Mouse (Mus musculus) embryo, embryonic 9.5 days (tissue): ENCODE measurements around the gene Ppfia2.
A peak's percentile ranks its signal among the peaks of the same experiment; 100 is the strongest.

Source experiments
- DNase-seq: peaks from one replicate; pipeline ENCODE4 v3.0.0-alpha.2; 2017; ENCODE audit errors: extremely low spot score

Gene Ppfia2

GRCm38 (mm10) chr10:106469855-106470532, at the start of gene Ppfia2:
Gene Ppfia2 (plus strand): TSS chr10:106470339.
- DNase-seq = peak; percentile 45

DNA sequence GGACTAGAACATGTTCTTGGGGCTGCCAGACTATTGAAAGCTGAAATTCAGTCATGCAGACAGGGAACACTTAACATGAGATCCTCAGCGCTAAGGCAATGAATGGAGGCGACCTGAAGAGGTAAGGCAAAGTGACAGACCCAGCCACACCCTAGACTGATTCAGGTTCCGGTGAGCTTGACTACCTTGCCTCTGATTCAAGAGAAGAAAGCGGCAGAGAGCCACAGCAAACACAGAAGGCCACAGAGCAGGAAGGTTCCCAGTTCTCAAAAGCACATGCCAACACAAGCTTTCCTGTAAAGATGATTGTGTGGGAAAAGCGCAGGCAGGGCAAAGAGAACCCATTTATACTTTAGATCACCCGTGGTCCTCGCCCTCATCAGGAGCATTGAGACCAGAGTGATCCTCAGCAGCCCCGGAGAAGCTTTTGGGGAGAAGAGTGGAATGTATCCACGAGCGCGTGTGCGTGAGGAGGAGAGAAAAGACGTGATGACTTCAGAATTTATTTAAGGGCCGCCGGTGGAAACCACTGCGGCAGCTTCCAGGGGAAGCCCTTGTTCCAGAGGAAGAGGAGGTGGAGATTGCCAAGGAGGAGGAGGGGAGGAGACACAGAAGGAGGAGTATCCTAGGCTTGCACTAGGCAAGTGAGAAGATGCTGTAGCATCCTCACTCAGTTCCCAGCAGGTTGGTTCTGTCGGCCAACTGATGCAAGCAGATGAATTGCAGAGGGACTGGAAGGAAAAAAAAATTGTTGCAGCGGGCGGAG, 1.0 kb upstream of the Ppfia2 start:
- DNase-seq = peak; percentile 20

DNA sequence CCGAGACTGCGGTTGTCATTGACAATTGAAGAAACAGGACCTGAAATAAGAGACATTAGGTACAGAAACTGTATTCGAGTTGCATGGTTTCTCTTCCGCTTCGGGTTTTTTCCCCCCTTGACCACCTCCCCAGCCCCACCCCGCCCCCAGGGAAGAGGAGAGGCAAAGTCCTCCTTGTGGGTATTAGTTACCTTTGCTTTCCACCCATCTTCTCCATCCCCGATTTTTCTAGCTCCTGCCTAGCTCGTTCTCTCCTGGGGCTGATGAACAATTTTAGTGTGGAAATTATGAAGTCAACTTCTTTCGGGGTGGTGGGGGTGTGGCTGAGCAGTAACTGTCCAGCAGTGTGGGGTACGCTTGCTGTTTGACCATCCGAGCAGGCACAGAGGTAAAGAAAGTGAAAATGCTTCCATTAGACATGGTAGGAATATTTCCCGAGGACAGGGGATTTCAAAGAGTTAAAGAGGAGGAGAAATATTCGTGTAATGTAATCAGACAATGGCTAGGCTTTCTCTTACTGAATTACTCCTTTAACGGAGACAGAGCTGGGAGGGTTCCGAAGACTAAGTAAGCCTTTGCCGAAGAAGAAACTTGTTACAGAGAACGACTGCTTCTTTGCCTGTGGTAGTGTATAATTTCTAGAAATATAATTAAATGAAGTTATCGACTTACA, 530 bp downstream of the Ppfia2 start:
- no peak for DNase-seq

DNA sequence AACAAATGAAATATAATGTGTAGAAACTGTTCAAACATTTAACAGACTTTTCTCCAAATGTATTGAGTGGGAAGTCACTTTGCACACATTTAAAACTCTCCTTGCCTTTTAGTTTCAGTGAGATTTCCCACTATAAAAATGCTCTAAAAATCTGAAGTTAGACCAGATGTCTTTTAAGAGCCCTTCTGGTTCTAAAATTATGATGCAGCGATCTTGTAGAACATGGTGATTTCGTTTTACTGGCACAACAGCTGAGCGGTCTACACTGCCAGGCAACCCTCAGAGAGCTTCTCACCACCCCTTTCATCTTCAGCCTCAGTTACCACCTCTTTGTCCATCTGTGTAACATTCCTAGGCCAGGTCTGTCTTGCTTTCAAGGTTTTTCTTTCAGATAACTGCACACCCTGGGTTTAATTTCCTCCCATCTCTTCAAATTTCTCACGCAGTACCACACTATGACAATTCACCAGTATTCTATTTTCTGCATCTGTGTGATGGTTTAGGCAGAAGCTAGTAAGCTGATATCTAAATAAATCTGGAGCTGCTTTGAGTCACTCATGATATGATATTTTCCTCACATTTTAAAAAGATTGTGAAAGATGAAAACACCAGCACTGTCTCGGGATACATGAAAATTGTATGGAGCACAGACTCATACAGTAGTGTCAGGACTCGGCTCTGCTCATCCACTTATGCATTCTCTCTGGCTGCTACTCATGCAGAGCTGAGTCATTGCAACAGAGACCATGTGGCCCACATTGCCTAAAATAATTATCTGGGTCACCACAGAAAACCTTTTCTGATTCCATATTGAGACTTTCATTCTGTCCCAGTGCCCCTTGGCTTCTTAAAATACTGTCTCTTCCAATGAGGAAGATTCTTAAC, 39.4 kb downstream of the Ppfia2 start:
- no peak for DNase-seq

GRCm38 (mm10) chr10:106566036-106566435, 95.9 kb downstream of the Ppfia2 start:
- DNase-seq = no peak

- DNase-seq = no peak
These were observed 114.9 kb downstream of the Ppfia2 start for GRCm38 (mm10) chr10:106585026-106585425.

GRCm38 (mm10) chr10:106585476-106586080, 115.4 kb downstream of the Ppfia2 start:
- DNase-seq = peak; percentile 49

GRCm38 (mm10) chr10:106587817-106588216, 117.7 kb downstream of the Ppfia2 start:
- DNase-seq = no peak

DNA sequence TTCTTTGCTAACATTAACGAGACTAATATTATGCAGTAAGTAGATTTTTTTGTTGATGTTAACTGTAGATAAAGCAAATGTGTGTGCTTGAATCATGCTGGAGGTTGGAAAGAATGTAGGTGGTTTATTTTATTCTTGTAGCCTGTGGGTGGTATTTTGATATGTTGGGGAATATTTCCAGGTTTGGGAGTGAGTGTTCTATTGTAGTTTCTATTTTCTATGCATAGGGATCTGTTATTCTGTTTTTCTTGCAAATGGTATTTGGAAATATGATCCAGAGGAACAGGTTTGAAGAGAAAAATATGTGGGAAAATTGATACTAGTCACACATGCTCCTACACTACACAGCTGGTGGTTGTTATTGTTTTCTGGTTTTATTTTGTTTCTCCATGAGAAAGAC, 120.8 kb downstream of the Ppfia2 start:
- no peak for DNase-seq

GRCm38 (mm10) chr10:106596976-106597375, 126.8 kb downstream of the Ppfia2 start:
- DNase-seq = no peak

- DNase-seq = no peak
These were observed 133.3 kb downstream of the Ppfia2 start for GRCm38 (mm10) chr10:106603319-106603898.

- peak; percentile 65 for DNase-seq
These were observed 139.2 kb downstream of the Ppfia2 start for GRCm38 (mm10) chr10:106609177-106609981.

DNA sequence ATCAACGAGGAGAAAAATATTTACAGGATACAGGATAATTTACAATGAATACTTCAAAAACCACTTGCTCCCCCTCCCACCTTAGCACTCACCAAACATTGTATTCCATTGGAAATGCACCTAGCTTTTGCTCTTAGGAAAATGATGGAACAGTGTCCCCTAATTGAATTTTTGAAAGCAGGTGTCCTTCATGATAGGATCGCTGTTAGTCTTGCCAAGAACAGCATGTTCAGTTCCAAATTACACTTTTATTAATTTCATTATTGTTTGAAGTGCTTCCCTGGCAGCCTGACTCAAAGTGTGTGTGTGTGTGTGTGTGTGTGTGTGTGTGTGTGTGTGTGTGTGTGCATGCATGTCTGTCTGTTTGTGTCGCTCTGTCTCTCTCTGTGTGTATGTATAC, 140.1 kb downstream of the Ppfia2 start:
- no peak for DNase-seq

GRCm38 (mm10) chr10:106618194-106618593, 148.1 kb downstream of the Ppfia2 start:
- no peak for DNase-seq

GRCm38 (mm10) chr10:106620952-106621351, 150.8 kb downstream of the Ppfia2 start:
- no peak for DNase-seq

DNA sequence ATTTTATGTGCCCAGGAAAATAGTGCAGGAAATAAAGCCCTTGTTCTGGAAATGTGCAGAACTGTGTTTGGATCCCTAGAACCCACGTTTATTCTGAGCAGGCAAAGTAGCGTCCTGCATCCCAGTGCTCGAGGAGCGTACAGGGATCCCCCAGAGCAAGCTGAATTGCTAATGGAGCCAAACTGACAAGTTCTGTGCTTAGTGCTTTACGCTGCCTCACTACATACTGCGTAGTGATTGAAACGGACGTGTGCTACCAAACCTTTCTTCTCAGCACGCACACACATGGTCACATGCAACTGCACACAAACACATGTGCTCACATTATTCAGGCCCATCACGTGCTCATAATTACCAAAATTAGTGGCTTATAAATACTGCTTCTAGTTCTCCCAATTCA, 153.2 kb downstream of the Ppfia2 start:
- DNase-seq = no peak

DNA sequence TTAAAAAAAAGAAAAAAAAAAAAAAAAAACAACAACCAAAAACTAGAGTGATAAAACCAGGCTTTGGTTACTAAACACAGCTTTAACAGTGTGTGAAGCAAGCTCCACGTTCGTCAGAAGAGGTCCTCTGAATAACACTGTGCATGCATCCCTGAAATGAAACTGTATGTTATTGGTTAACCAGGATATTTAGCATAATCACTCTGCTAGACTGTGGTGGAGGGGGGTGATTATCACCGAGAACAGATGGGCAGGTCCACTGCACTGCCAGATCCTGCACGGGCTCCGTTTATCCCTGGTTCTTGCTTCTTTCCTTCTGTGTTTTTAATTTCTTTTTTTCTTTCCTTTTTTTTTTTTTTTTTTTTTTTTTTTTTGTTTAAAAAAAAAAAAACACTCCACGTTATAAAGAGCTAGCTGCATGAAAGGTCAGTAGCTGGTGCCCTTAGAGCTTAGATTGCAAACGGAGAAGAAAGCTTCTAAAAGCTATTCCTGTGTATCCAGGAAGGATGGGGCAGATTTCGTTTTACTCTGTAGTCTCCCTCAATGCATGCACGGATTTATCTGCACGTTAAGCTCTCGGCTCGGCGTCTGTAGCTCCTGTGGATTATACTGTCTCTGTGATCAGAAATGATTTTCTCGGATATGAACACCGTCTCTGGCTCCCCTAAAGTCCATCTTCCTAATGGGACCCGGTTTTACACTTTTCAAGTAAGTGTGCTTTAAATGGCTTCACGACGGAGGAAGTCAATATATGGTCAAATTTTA, 162.2 kb downstream of the Ppfia2 start:
- DNase-seq = no peak

DNA sequence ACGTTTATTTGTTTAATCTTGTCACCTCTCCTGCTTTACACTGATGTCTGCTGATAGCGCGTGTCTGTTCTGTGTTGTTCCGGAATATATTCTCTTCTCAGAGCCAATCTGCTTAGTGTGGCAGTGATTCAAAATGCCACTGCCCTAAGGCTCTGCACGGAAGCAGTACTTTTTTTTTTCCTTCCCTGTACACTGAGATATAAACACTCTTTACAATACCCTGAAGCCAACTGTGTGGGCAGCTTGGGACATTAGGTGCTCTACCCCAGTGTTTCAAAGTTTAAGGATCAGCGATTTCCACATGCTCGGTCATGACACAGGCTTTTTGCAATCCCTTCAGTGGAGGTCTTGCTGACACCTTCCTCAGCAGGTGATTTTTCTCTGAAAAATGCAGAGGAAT, 163.8 kb downstream of the Ppfia2 start:
- DNase-seq = no peak

GRCm38 (mm10) chr10:106652276-106652675, 182.1 kb downstream of the Ppfia2 start:
- DNase-seq = no peak
